Mouse (Mus musculus) hindbrain, embryonic 16.5 days (tissue): ENCODE data around the gene Ttc30b. TPM values are rescaled to one million over a fixed set of nuclear protein-coding genes. Genes with fewer than 3 reads are reported as not detected.
"Not testable (repeated sequence)": the region's sequence is repeated elsewhere in the genome, so short reads cannot be mapped to it uniquely, and the experiment has no call there.

Source experiments
- ATAC-seq: fragments of 200-750 bp; cut with Nextera tagmentation; 2 replicates; pipeline ENCODE4 v1.8.0; 2017; ENCODE audit warnings: moderate TSS enrichment, moderate library complexity
- H3K27ac ChIP-seq: fragments of 300-500 bp; sonication (generic); 2 replicates; pipeline ENCODE4 v1.5.1; 2014; ENCODE audit warnings: low read depth, mild to moderate bottlenecking, control low read depth, low read length, moderate library complexity
- H3K27me3 ChIP-seq: fragments of 300-500 bp; sonication (generic); replicated peaks from 2 replicates; pipeline ENCODE4 v1.6.1; 2014; ENCODE audit warnings: low read length; ENCODE audit not compliant: control insufficient read depth, insufficient read depth
- H3K36me3 ChIP-seq: fragments of 300-500 bp; sonication (generic); 2 replicates; pipeline ENCODE4 v1.6.1; 2014; ENCODE audit warnings: mild to moderate bottlenecking, low read length, moderate library complexity, mixed read lengths; ENCODE audit not compliant: control insufficient read depth, insufficient read depth
- H3K4me1 ChIP-seq: fragments of 300-500 bp; sonication (generic); 2 replicates; pipeline ENCODE4 v1.6.1; 2014; ENCODE audit warnings: low read depth, low read length; ENCODE audit not compliant: control insufficient read depth, insufficient read depth
- H3K4me2 ChIP-seq: fragments of 300-500 bp; sonication (generic); 2 replicates; pipeline ENCODE4 v1.6.1; 2014; ENCODE audit warnings: mild to moderate bottlenecking, low read length, control low read depth, moderate library complexity
- H3K4me3 ChIP-seq: fragments of 300-500 bp; sonication (generic); 2 replicates; pipeline ENCODE4 v1.5.1; 2014; ENCODE audit warnings: mild to moderate bottlenecking, low read length, control low read depth, moderate library complexity
- H3K9ac ChIP-seq: fragments of 300-500 bp; sonication (generic); 2 replicates; pipeline ENCODE4 v1.6.1; 2014; ENCODE audit warnings: low read depth, mild to moderate bottlenecking, control low read depth, low read length, moderate library complexity
- H3K9me3 ChIP-seq: fragments of 300-500 bp; sonication (generic); 2 replicates; pipeline ENCODE4 v1.6.1; 2014; ENCODE audit warnings: mild to moderate bottlenecking, low read length, moderate library complexity; ENCODE audit not compliant: control insufficient read depth
- WGBS: fragments of 180-500 bp; shearing (Covaris S2); extraction: QIAGEN DNeasy Blood & Tissue Kit; methylation state at CpG from one replicate; pipeline ENCODE4 v1.1.7; 2014; 5-methylcytosine and 5-hydroxymethylcytosine counted together
- polyA plus RNA-seq: library from polyadenylated mRNA; unstranded; fragments of >200 nt; fragmentation: Nextera tagmentation; extraction: Ambion mirVana; gene quantifications from 2 replicates; pipeline ENCODE4 v1.2.1, GENCODE M21; 2015

Ttc30b gene
- polyA plus RNA-seq: 23.0 and 23.3 TPM in 2 replicates

DNA sequence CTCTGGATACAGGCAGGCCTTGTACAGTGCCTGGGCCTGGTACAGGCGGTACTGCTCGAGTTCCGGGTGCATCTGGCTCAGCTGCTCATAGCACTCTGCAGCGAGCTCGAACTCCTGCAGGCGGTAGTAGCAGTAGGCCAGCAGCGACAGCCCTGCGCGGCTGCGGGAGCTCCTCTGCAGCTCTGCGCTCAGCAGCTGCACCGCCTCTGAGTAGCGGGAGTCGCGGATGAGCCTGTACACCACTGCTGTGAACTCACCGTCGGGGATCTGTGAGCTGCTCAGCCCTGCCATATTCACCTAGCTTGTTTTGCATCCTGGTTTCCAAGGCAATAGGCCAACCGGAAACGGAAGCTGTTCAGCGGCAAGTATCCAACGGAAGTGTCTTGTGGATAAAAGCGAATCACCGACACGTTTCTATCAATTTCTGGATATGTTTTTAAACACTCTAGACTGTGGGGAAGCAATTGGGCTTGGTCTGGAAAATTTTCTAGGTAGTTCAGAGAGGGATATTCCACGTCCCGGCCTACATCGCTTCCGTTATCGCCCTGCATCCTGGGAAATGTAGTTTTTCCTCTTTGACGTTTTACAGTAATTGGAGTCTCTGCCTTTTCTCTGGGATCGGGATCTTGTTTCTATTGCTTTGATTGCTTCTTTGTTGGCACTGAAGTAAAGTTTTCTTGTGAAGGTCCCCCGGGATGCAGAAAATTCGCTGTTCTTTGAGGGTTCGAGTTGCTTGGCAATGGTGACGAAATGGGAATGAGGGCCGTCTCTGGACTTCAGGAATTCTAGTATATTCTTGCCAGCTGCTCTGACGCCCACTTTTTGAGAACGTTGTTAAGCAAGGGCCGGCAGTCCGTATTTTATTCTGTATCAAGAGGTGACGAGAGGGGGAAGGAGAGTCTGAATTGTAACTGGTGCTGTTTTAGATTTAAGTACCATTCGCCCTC is at the start of gene Ttc30b:
Gene Ttc30b (minus strand): TSS at position 469 of the 947 bp plus-strand sequence.
- WGBS: 3% methylated on average over 36 of the region's 42 CpGs
- peak within 1 kb of the TSS; percentile 77 for H3K4me2 ChIP-seq
- H3K4me1 ChIP-seq: no peaks in the 10 kb centered on the region; the same call in 1 of the 2 replicates
- H3K27me3 ChIP-seq: no peaks in the 10 kb centered on the region
- peak; percentile 93 for ATAC-seq
- peak within 1 kb of the TSS; percentile 68 for H3K9ac ChIP-seq
- no peaks in the 10 kb centered on the region for H3K9me3 ChIP-seq
- peak within 1 kb of the TSS; percentile 51 for H3K4me3 ChIP-seq
- H3K36me3 ChIP-seq: no peaks in the 10 kb centered on the region
- H3K27ac ChIP-seq: peak within 1 kb of the TSS; percentile 81

GRCm38 (mm10) chr2:75987739-75988138 is 49.4 kb upstream of the Ttc30b start:
- WGBS: 60% methylated on average over 9 of the region's 9 CpGs
- Histone ChIP-seq H3K27ac (peak overlapping the region; percentile 89), H3K27me3 (no peaks in the 10 kb centered on the region), H3K4me1 (peaks cover 10% of the 10 kb centered on the region), H3K9ac (no peak overlapping the region), H3K36me3 (no peaks in the 10 kb centered on the region; the same call in 1 of the 2 replicates), H3K9me3 (no peaks in the 10 kb centered on the region), H3K4me3 (no peak overlapping the region), H3K4me2 (no peak overlapping the region)
- no peak for ATAC-seq

DNA sequence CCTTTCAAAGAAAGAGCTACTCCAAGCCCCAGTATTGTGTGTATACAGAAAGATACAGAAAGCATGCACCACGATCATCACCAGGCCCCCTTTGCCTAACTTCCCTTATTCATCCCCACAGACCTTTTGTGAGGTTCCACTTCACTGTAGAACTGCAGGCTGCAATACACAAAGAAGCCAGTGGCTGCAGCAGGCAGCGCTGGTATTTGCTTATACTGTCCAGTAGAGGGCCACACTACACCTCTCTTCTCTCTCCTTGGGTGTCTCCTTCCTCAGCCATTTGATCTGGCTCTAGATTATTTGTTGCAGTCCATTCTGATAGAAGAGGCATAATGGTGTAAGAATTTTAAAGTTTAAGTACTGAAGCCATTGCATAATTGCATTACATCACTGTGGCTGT is 46.7 kb upstream of the Ttc30b start:
- H3K9me3 ChIP-seq: no peaks in the 10 kb centered on the region
- no peak overlapping the region for H3K9ac ChIP-seq
- no peak overlapping the region for H3K4me2 ChIP-seq
- H3K4me3 ChIP-seq: no peak overlapping the region
- peaks cover 10% of the 10 kb centered on the region for H3K4me1 ChIP-seq
- peak; percentile 62 for ATAC-seq
- 4% methylated on average over 2 of the region's 2 CpGs for WGBS
- no peak overlapping the region for H3K27ac ChIP-seq
- H3K36me3 ChIP-seq: peaks cover 2% of the 10 kb centered on the region; the same call in 1 of the 2 replicates
- H3K27me3 ChIP-seq: no peaks in the 10 kb centered on the region

DNA sequence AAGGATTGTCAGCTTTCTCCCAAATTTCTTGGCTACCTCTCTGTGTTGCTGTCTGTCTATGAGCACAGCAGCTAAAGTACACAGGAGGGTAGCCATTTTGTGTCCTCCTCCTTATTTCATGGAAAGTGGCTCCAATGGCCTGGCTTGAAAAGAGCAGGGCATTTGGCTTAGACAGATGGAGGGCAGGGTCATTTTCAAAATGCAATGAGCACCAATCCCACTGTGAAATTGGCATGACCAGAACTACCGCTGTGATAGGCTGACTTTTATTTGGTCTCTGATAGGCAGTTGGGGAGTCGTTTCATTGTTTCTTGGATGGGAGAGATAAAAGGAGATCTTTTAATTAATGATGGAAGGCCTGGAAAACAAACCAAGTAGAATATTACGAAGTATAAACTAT is 45.5 kb upstream of the Ttc30b start:
- H3K36me3 ChIP-seq: peaks cover 2% of the 10 kb centered on the region; the same call in 1 of the 2 replicates
- no peak overlapping the region for H3K4me2 ChIP-seq
- 55% methylated on average over 3 of the region's 3 CpGs for WGBS
- no peaks in the 10 kb centered on the region for H3K27me3 ChIP-seq
- no peak overlapping the region for H3K4me3 ChIP-seq
- H3K9me3 ChIP-seq: no peaks in the 10 kb centered on the region
- peaks cover 10% of the 10 kb centered on the region for H3K4me1 ChIP-seq
- no peak overlapping the region for H3K27ac ChIP-seq
- ATAC-seq: no peak
- H3K9ac ChIP-seq: no peak overlapping the region

GRCm38 (mm10) chr2:75983091-75983490 is 44.7 kb upstream of the Ttc30b start:
- Histone ChIP-seq H3K4me3 (no peak overlapping the region), H3K27ac (no peak overlapping the region), H3K4me1 (peaks cover 5% of the 10 kb centered on the region), H3K4me2 (no peak overlapping the region), H3K9me3 (no peaks in the 10 kb centered on the region), H3K36me3 (peaks cover 2% of the 10 kb centered on the region; the same call in 1 of the 2 replicates), H3K9ac (no peak overlapping the region), H3K27me3 (no peaks in the 10 kb centered on the region)
- ATAC-seq: no peak
- WGBS: 96% methylated on average over 3 of the region's 3 CpGs

DNA sequence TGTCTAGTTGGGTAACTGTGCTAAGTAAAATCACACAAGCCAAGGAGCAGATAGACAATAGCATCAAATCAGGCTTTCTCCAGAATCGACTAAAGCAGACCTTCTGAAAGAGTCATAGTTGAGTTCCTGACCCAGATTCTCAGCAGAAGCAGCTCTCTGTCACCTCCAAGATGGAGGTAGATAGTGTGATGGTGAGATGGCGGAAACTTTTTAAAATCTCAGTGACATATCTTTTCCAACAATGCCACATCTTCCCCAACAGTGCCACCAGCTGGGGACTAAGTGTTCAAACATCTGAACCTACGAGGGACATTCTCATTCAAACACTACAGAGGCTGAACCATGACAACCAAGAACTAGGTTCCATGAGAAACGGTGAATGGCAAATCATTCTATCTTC is 44.2 kb upstream of the Ttc30b start:
- no peaks in the 10 kb centered on the region for H3K9me3 ChIP-seq
- no peak overlapping the region for H3K4me2 ChIP-seq
- no peak overlapping the region for H3K9ac ChIP-seq
- no peak overlapping the region for H3K27ac ChIP-seq
- peaks cover 2% of the 10 kb centered on the region; the same call in 1 of the 2 replicates for H3K36me3 ChIP-seq
- H3K4me1 ChIP-seq: peaks cover under 1% of the 10 kb centered on the region
- H3K27me3 ChIP-seq: no peaks in the 10 kb centered on the region
- ATAC-seq: no peak
- whole genome bisulfite sequencing: 96% methylated on average over 4 of the region's 4 CpGs
- H3K4me3 ChIP-seq: no peak overlapping the region

DNA sequence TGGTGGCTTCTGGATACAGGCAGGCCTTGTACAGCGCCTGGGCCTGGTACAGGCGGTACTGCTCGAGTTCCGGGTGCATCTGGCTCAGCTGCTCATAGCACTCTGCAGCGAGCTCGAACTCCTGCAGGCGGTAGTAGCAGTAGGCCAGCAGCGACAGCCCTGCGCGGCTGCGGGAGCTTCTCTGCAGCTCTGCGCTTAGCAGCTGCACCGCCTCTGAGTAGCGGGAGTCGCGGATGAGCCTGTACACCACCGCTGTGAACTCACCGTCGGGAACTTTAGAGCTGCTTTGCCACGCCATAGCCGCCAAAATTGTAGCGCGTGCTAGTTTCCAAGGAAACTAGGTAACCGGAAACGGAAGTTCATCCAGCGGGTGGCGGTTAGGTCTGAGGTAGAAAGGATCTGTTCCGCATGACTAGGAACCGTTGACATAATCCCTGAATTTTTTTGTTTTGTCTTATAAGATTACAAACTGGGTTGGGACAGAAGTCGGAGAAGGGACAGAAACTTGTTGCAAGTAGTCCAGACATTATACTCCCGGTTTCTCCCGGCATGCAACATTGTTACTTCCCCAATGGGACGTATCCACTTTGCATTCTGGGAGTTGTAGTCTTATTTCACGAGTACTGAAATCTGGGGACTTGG is 43.2 kb upstream of the Ttc30b start, which contains the start of gene Ttc30a1:
Gene Ttc30a1 (minus strand): TSS at position 528 of the 642 bp plus-strand sequence.
- H3K9ac ChIP-seq: peak within 1 kb of the TSS; percentile 57
- not testable (repeated sequence) for H3K4me1 ChIP-seq, H3K27me3 ChIP-seq, H3K9me3 ChIP-seq, H3K36me3 ChIP-seq
- peak within 1 kb of the TSS; percentile 71 for H3K4me2 ChIP-seq
- peak within 1 kb of the TSS; percentile 52 for H3K4me3 ChIP-seq
- H3K27ac ChIP-seq: peak within 1 kb of the TSS; percentile 72; the same call in 1 of the 2 replicates
- under 1% methylated on average over 25 of the region's 34 CpGs for WGBS
- ATAC-seq: peak; percentile 71

DNA sequence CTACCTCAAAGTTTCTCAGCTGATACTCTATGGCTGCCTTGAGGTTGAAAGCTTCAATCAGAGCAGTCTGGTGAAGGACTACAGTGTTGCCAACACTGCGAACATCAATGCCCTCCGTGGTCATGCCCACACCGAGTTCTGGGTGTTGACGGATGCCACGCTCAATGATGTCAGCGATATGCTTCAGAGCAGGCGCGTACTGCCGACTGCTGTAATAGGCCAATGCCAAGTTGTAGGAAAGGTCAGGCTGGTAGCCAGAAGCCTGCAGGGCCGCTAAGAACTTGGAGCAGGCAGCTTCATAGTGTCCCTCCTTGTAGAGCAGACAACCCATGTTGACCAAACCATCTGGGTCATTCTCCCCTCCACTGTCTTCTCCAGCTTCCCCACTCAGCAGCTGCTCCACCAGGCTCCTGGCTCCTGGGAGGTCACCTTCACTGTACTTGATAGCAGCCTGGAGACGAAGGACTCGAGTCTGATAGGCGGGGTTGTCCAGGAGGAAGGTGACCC is 42.6 kb upstream of the Ttc30b start:
- H3K27me3 ChIP-seq, H3K4me1 ChIP-seq, H3K36me3 ChIP-seq, H3K9ac ChIP-seq, H3K27ac ChIP-seq, H3K9me3 ChIP-seq: not testable (repeated sequence)
- peak overlapping the region; percentile 71 for H3K4me2 ChIP-seq
- peak overlapping the region; percentile 52 for H3K4me3 ChIP-seq
- ATAC-seq: peak; percentile 3; the same call in 1 of the 2 replicates
- WGBS: 94% methylated on average over 11 of the region's 13 CpGs
